Mouse (Mus musculus): ENCODE measurements around the gene Dscaml1. TPM values are rescaled to one million over a fixed set of nuclear protein-coding genes. Genes with fewer than 3 reads are reported as not detected.

The Dscaml1 gene
- polyA plus RNA-seq, 1 experiment from 2014 or later = 0.23 TPM

Other genes with a start within 250 kb of the Dscaml1 start
- 0.23 TPM in 1 of 2 replicates, not detected in the other for gene BC049352, start 244.6 kb upstream of the Dscaml1 start, polyA plus RNA-seq (2015; fragmentation: Nextera tagmentation; extraction: Ambion mirVana)
- gene Tmprss4, start 222.5 kb upstream of the Dscaml1 start, polyA plus RNA-seq (2015; fragmentation: Nextera tagmentation; extraction: Ambion mirVana) = 24.2 and 26.7 TPM in 2 replicates
- 1.7 TPM in 2 replicates for gene Il10ra, start 157.5 kb upstream of the Dscaml1 start, polyA plus RNA-seq (2015; fragmentation: Nextera tagmentation; extraction: Ambion mirVana)
- 3.4 and 6.0 TPM in 2 replicates for gene Tmprss13, start 107.5 kb upstream of the Dscaml1 start, polyA plus RNA-seq (2015; fragmentation: Nextera tagmentation; extraction: Ambion mirVana)
- gene Fxyd6, start 56.4 kb upstream of the Dscaml1 start, polyA plus RNA-seq (2015; fragmentation: Nextera tagmentation; extraction: Ambion mirVana) = 63.8 and 69.3 TPM in 2 replicates
- gene Fxyd2, start 27.0 kb upstream of the Dscaml1 start, polyA plus RNA-seq (2015; fragmentation: Nextera tagmentation; extraction: Ambion mirVana) = 2.6 and 3.1 TPM in 2 replicates